In genomic region chr6:85989570-85989969, GRCm38 (mm10) we compare ENCODE assay signal across 8 mouse cellular contexts. TPM values are rescaled to one million over a fixed set of nuclear protein-coding genes. Genes with fewer than 3 reads are reported as not detected.
TF ChIP-seq lines count a peak whose summit lies in the region.
"Not testable (repeated sequence)": the region's sequence is repeated elsewhere in the genome, so short reads cannot be mapped to it uniquely, and the experiment has no call there.
"Had no signal": no experiment of that assay in that cellular context is flagged by ENCODE, and none has a peak within 500 bp of the region (broad histone marks: within the 10 kb centered on the region; RNA-seq: fewer than 3 reads in every experiment).

No protein-coding gene starts in this region.

- TF ChIP-seq POLR2A in myocyte (IDR thresholded peaks at IDR 0.05; ENCODE audit: insufficient read length, low read depth), result not testable (repeated sequence)

- H3K27me3 ChIP-seq in C2C12 (ENCODE audit: control insufficient read depth, insufficient read depth, insufficient read length); myocyte (ENCODE audit: control insufficient read depth, insufficient read depth, insufficient read length): not testable (repeated sequence)

- TF ChIP-seq CTCF in C2C12 (IDR thresholded peaks at IDR 0.05; ENCODE audit: control insufficient read depth, insufficient read depth, insufficient read length), result not testable (repeated sequence)

- H3K79me2 ChIP-seq in C2C12 (ENCODE audit: control insufficient read depth, insufficient read depth); myocyte (ENCODE audit: control insufficient read depth, insufficient read depth): not testable (repeated sequence)

- not testable (repeated sequence) for H3K4me2 ChIP-seq in myocyte (ENCODE audit: low read depth)

- H3K36me3 ChIP-seq in C2C12 (ENCODE audit: control insufficient read depth, insufficient read depth); myocyte (ENCODE audit: control insufficient read depth, insufficient read depth): not testable (repeated sequence)

- H3K4me3 ChIP-seq in C2C12 (ENCODE audit: insufficient read depth, poor library complexity, severe bottlenecking); myocyte: not testable (repeated sequence)

- not testable (repeated sequence) for H3ac ChIP-seq in C2C12 (ENCODE audit: control insufficient read depth, insufficient read length, low read depth); myocyte (ENCODE audit: control insufficient read depth, insufficient read length)

- not testable (repeated sequence) for H3K79me3 ChIP-seq in C2C12 (ENCODE audit: low read depth)

TF ChIP-seq in C2C12, 6 proteins besides CTCF, POLR2A, EP300 and RAD21:
- TF ChIP-seq MYOD1 (IDR thresholded peaks at IDR 0.05; ENCODE audit: control insufficient read depth, insufficient read length, low read depth), result peak; percentile 77

TF ChIP-seq in myocyte, 11 proteins besides CTCF, POLR2A, EP300 and RAD21:
- TF ChIP-seq MYOD1 (IDR thresholded peaks at IDR 0.05; ENCODE audit: control insufficient read depth in 1 of 3, insufficient read length in 2 of 3, low read depth in 2 of 3), result peak in 2 of 3 experiments; percentile 59 to 64

RNA-seq across cellular contexts. Expression of gene Figla, which starts 26.4 kb away (rescaled TPM):
- 0.05 TPM for polyA plus RNA-seq in C2C12 (2012; fragmentation: generic; extraction: Trizol)
- not detected for polyA plus RNA-seq in myocyte (2012; fragmentation: generic; extraction: Trizol)
- polyA plus RNA-seq: activated CD4-positive, CD25-positive, alpha-beta regulatory T cell, adult 4 months; adrenal gland, adult 2 months; CD4-positive, CD25-positive, alpha-beta regulatory T cell, adult 4 months; cerebellum, adult 2 months; G1E; Patski had no signal

RNA-seq across cellular contexts. Expression of gene Dusp11, which starts 28.1 kb away (rescaled TPM):
- polyA plus RNA-seq in C2C12 (2012; fragmentation: generic; extraction: Trizol), result 14.5 TPM
- 20.8 TPM for polyA plus RNA-seq in myocyte (2012; fragmentation: generic; extraction: Trizol)

RNA-seq across cellular contexts. Expression of gene Add2, which starts 38.9 kb away (rescaled TPM):
- polyA plus RNA-seq in C2C12 (2012; fragmentation: generic; extraction: Trizol) (6.7 TPM), myocyte (2012; fragmentation: generic; extraction: Trizol) (3.6 TPM)
- polyA plus RNA-seq: activated CD4-positive, CD25-positive, alpha-beta regulatory T cell, adult 4 months; CD4-positive, CD25-positive, alpha-beta regulatory T cell, adult 4 months had no signal
